Mouse (Mus musculus) hindbrain, embryonic 12.5 days (tissue): Measurements from ENCODE around the gene Gm973. TPM values are rescaled to one million over a fixed set of nuclear protein-coding genes. Genes with fewer than 3 reads are reported as not detected.

Experiments
- ATAC-seq: fragments of 200-750 bp; cut with Nextera tagmentation; 2 replicates; pipeline ENCODE4 v1.8.0; 2017; ENCODE audit warnings: moderate TSS enrichment; ENCODE audit not compliant: low FRiP score
- H3K27ac ChIP-seq: fragments of 300-500 bp; sonication (generic); 2 replicates; pipeline ENCODE4 v1.5.1; 2016; ENCODE audit warnings: mild to moderate bottlenecking
- H3K27me3 ChIP-seq: fragments of 300-500 bp; sonication (generic); 2 replicates; pipeline ENCODE4 v1.6.1; 2016; ENCODE audit warnings: mild to moderate bottlenecking
- H3K36me3 ChIP-seq: fragments of 300-500 bp; sonication (generic); 2 replicates; pipeline ENCODE4 v1.6.1; 2016; ENCODE audit warnings: mild to moderate bottlenecking
- H3K4me1 ChIP-seq: fragments of 300-500 bp; sonication (generic); 2 replicates; pipeline ENCODE4 v1.6.1; 2016
- H3K4me2 ChIP-seq: fragments of 300-500 bp; sonication (generic); replicated peaks from 2 replicates; pipeline ENCODE4 v1.6.1; 2016; ENCODE audit warnings: mild to moderate bottlenecking
- H3K4me3 ChIP-seq: fragments of 300-500 bp; sonication (generic); 2 replicates; pipeline ENCODE4 v1.5.1; 2016; ENCODE audit warnings: mild to moderate bottlenecking
- H3K9ac ChIP-seq: fragments of 300-500 bp; sonication (generic); 2 replicates; pipeline ENCODE4 v1.6.1; 2016; ENCODE audit warnings: mild to moderate bottlenecking, moderate library complexity
- H3K9me3 ChIP-seq: fragments of 300-500 bp; sonication (generic); replicated peaks from 2 replicates; pipeline ENCODE4 v1.6.1; 2016; ENCODE audit warnings: mild to moderate bottlenecking
- WGBS: fragments of 180-500 bp; shearing (Covaris S2); methylation state at CpG from one replicate; pipeline ENCODE4 v1.1.7; 2016; 5-methylcytosine and 5-hydroxymethylcytosine counted together
- polyA plus RNA-seq: library from polyadenylated mRNA; unstranded; fragments of >200 nt; fragmentation: Nextera tagmentation; extraction: Ambion mirVana; gene quantifications from 2 replicates; pipeline ENCODE4 v1.2.1, GENCODE M21; 2016

The Gm973 gene
- polyA plus RNA-seq, 1 experiment from 2014 or later = 6.0 TPM

DNA sequence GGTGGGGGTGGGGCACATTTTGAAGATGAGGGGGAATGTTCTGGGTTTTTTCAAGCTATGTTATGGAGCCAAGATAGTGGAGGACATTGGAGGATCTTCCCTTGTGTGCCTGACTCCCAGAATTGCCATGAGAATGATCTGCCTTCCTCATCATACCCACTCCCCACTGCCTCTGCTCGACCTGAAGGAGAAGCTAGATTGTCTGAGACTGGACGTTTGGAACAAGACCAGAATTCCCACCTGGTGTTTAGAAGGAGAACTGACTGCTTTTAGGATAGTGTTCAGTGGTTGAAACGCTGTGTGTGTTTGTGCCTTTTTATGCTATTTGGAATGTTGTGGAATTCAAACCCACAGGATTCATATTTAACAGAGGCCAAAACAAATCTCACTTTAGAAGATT lies 8.7 kb downstream of the Gm973 start:
- 0 out of 2 replicates have a peak overlapping the region, but pooled peaks have one; percentile 25 for H3K27ac ChIP-seq
- H3K4me1 ChIP-seq = peaks cover 21% of the 10 kb centered on the region
- H3K36me3 ChIP-seq = no peaks in the 10 kb centered on the region
- no peak overlapping the region for H3K4me3 ChIP-seq
- H3K27me3 ChIP-seq = no peaks in the 10 kb centered on the region
- no peak overlapping the region for H3K4me2 ChIP-seq
- no peak overlapping the region for H3K9ac ChIP-seq
- no peaks in the 10 kb centered on the region for H3K9me3 ChIP-seq
- no peak for ATAC-seq
- 54% methylated on average over 3 of the region's 3 CpGs for WGBS

DNA sequence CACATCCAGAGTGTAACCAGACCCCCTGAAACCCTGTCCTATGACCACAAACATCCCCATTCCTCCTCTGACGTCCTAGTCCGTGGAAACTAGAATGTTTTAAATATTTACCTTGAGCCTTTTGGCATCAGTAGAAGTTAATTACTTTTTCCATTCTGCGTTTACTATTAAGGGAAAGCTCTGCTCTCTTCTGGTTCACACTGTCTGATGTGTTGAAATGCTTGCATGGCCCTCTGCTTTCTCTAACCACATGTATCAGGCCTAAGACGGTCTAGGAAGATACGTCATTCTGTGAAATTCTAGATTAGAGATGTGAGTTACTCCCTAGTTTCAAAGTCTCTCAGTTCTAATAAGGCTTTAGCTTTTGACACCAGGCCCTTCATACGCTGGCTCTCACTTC lies 11.2 kb downstream of the Gm973 start:
- H3K36me3 ChIP-seq = no peaks in the 10 kb centered on the region

DNA sequence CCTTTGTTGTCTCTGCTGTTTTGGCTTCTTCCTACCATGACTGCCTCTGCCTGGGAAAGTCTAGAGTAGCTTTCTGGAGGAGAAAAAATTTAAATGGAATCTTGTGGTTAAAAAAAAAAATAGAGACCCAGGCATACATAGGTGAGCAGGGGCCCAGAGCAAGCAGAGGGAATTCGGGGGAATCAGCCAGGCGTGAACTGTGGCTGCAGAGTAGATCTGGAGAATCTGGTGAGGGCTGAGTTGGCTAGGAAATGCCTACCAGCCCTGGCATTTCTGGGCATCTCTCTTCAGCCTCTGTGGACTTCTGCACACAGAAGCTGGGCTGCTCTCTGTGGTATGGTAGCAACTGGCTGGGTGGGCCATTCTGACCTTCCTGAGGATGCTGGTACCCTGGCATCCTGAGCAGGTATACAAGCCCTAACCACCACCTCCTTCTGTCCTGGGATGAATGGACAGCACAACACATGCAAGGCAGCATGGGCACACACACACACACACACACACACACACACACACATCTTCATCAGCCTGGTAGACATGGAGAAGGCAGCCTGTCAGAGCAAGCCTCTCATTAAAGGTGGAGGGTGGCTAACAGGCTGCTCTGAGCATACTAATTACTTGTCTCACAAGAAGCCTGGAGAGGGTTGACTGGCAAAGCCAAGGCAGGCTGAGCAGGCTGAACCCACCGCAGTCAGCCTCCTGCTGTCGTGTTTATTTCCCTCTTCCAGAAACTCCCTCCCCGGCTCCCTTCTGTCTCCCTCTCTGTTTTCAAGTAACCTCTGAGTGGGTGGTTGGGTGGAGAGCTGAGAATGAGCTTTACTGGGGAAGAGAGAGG lies 19.1 kb downstream of the Gm973 start:
- Histone ChIP-seq H3K4me3 (no peak overlapping the region), H3K4me1 (peaks cover 16% of the 10 kb centered on the region), H3K9ac (no peak overlapping the region), H3K27me3 (no peaks in the 10 kb centered on the region), H3K27ac (peak overlapping the region; percentile 42), H3K4me2 (no peak overlapping the region), H3K36me3 (no peaks in the 10 kb centered on the region), H3K9me3 (no peaks in the 10 kb centered on the region)
- ATAC-seq = peak; percentile 88
- 19% methylated on average over 5 of the region's 5 CpGs for WGBS

More for the DNA sequence above, 11.2 kb downstream of the Gm973 start:
- no peak overlapping the region for H3K4me2 ChIP-seq
- H3K9ac ChIP-seq = no peak overlapping the region
- H3K4me1 ChIP-seq = peaks cover 11% of the 10 kb centered on the region
- H3K27ac ChIP-seq = no peak overlapping the region
- ATAC-seq = no peak
- 90% methylated on average over 6 of the region's 6 CpGs for WGBS
- no peaks in the 10 kb centered on the region for H3K27me3 ChIP-seq
- no peaks in the 10 kb centered on the region for H3K9me3 ChIP-seq
- H3K4me3 ChIP-seq = no peak overlapping the region

DNA sequence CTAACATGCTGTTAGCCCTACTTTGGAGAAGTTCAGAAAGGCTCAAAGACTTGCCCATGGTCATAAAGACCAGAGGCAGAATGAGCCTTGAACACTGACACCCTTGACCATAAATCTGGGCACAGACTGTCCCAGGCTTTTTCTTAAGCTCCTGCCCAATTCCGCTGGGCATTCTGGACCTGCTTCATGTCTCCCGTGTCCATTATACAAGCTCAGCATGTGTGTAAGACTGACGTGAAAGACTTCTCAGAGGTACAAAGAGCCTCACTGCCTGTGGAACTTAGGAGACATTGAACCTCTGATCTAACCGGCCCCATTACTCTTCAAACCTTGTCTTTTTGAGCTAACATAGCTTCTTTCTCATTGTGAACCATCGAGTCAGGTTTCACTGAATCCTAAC lies 22.3 kb downstream of the Gm973 start:
- H3K4me3 ChIP-seq = no peak overlapping the region
- H3K27me3 ChIP-seq = no peaks in the 10 kb centered on the region
- peaks cover 16% of the 10 kb centered on the region for H3K4me1 ChIP-seq
- no peak overlapping the region for H3K9ac ChIP-seq
- no peak for ATAC-seq
- 87% methylated on average over 5 of the region's 5 CpGs for WGBS
- no peak overlapping the region for H3K27ac ChIP-seq
- H3K9me3 ChIP-seq = no peaks in the 10 kb centered on the region
- H3K4me2 ChIP-seq = no peak overlapping the region
- no peaks in the 10 kb centered on the region for H3K36me3 ChIP-seq

DNA sequence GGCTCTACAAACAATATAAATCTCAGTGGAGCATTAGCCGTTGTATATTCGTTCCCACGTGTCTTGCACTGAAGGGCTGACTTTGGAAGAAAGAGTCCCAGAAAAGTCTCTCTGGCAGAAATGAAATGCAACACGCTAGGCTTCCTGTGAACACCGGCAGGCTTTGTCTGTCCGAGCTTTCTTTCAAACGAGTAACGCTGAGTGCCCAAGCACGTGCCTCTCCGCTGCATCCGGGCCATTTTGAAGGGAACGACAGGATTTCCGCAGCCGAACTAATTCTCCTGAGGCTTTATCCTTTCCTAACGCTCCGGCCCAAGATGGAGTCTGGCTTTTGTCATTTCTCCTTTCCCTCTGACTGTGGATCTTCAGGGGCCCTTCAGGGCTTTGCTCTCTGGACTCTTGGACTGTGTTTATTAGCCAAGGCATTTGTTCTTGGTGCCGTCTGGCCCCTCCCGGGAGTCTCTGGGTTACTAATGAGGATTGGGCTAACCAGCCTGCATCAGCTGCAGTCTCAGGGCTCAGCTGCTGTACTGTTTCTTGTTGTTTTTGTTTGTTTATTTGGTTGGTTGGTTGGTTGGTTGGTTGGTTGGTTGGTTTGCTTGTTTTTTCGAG lies 24.6 kb downstream of the Gm973 start:
- 66% methylated on average over 19 of the region's 19 CpGs for WGBS
- Histone ChIP-seq H3K27ac (no peak overlapping the region), H3K4me3 (no peak overlapping the region), H3K4me1 (peaks cover 7% of the 10 kb centered on the region), H3K9ac (no peak overlapping the region), H3K4me2 (no peak overlapping the region), H3K9me3 (no peaks in the 10 kb centered on the region), H3K36me3 (no peaks in the 10 kb centered on the region), H3K27me3 (no peaks in the 10 kb centered on the region)
- ATAC-seq = no peak

DNA sequence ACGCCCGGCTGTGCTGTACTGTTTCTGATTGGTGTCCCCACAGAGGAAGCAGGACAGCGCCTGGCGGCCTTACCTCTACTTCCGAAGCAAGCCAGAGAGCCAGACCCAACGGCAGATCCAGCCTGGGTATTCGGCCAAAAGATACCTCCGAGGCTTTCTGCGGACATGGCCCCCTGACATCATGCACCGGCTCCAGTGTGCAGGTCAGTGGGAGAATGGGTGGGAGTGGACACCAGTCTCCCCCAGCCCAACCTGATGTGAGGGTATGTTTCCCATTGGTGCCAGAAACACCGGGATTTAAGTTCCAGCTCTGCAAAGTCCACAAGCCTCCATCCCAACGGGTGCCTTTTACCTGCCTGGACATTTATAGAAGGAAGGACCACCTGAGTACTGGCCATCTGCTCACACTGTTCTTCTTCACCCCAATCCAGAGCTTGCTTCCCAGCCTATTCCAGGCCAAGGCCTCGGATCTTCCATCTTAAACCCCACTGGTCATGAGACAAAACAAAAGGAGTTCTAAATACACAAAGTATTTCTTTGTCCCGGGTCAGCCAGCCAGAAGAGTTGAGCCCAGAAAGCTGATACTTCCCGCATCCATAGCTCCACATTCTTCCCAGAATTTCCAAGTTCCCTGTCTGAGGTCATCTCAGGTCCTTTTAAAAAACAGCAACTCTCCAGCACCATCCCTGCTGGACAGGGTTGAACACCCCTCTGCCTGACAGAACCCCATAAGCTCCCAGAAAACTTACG lies 25.4 kb downstream of the Gm973 start:
- Histone ChIP-seq H3K36me3 (no peaks in the 10 kb centered on the region), H3K4me3 (no peak overlapping the region), H3K27me3 (no peaks in the 10 kb centered on the region), H3K4me2 (no peak overlapping the region), H3K4me1 (no peaks in the 10 kb centered on the region; the same call in 1 of the 2 replicates), H3K9ac (no peak overlapping the region), H3K9me3 (no peaks in the 10 kb centered on the region), H3K27ac (no peak overlapping the region)
- no peak for ATAC-seq
- whole genome bisulfite sequencing = 80% methylated on average over 16 of the region's 16 CpGs

DNA sequence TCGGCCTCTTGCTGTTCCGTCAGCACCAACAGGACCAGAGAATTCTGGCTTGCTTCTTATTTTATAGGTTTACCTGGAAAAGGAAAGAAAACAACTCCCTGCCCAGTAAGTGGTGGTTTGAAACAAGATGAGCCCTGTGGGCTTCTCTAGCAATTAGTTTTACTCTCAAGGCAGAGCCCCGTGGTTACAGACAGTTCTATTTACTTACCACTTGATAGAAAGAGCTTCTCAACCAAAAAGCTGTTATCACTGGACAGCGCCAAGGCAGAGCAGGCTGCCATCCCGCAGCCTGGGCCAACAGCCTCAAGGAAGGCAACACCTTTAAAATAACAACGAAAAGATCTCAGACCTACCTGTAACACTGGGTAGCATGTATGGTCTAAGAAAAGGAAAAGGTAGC lies 26.2 kb downstream of the Gm973 start:
- H3K4me1 ChIP-seq = no peaks in the 10 kb centered on the region
- no peak for ATAC-seq
- no peaks in the 10 kb centered on the region for H3K9me3 ChIP-seq
- H3K4me2 ChIP-seq = no peak overlapping the region
- H3K27ac ChIP-seq = no peak overlapping the region
- no peaks in the 10 kb centered on the region for H3K36me3 ChIP-seq
- H3K9ac ChIP-seq = no peak overlapping the region
- WGBS = 69% methylated on average over 6 of the region's 6 CpGs
- no peaks in the 10 kb centered on the region for H3K27me3 ChIP-seq
- no peak overlapping the region for H3K4me3 ChIP-seq

DNA sequence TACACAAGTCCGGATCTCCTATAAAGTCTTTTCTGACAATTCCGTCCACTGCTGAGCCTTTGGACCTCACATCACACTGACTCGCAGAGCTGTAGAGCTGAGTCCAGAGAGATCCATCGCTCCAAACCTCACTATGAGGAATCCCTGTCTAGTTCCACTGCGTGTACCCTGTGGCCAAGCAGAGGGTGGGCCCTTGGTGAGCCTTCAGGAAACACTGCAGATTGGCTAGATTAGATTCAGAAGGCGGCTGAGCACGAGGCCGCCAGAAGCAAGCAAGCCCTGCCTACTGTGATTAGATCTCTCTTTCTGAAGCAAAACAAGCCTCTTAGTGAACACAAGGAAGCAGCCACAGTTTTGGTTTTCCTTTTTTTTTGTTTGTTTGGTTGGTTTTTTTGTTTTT lies 27.8 kb downstream of the Gm973 start:
- peaks cover 5% of the 10 kb centered on the region for H3K4me1 ChIP-seq
- 81% methylated on average over 8 of the region's 8 CpGs for WGBS
- H3K4me3 ChIP-seq = no peak overlapping the region
- H3K9ac ChIP-seq = no peak overlapping the region
- no peaks in the 10 kb centered on the region for H3K27me3 ChIP-seq
- no peak overlapping the region for H3K4me2 ChIP-seq
- ATAC-seq = no peak
- no peaks in the 10 kb centered on the region for H3K36me3 ChIP-seq
- no peak overlapping the region for H3K27ac ChIP-seq
- H3K9me3 ChIP-seq = no peaks in the 10 kb centered on the region

DNA sequence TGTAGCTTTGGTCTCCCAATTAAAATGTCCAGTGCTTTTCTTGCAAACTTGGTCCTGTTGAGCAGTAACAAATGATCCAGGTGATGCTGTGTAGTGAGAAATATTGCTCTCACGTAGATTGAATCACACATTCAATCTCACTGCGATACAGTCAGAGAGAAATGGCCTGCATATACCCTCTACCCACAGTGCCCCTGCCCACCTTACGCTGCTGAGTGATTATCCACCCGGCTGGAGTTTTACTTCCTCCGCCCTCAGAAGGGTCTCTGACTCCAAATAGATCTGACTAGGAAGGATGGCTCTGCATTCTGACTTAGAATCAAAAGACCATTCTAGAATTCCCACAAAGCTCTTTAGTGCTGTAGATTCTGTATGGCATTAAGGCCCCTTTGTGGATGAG lies 32.4 kb downstream of the Gm973 start:
- WGBS = 69% methylated on average over 5 of the region's 5 CpGs
- Histone ChIP-seq H3K9me3 (no peaks in the 10 kb centered on the region), H3K27ac (0 out of 2 replicates have a peak overlapping the region, but pooled peaks have one; percentile 26), H3K4me3 (no peak overlapping the region), H3K9ac (no peak overlapping the region), H3K4me2 (no peak overlapping the region), H3K36me3 (no peaks in the 10 kb centered on the region), H3K27me3 (no peaks in the 10 kb centered on the region), H3K4me1 (peaks cover 17% of the 10 kb centered on the region)
- ATAC-seq = no peak

DNA sequence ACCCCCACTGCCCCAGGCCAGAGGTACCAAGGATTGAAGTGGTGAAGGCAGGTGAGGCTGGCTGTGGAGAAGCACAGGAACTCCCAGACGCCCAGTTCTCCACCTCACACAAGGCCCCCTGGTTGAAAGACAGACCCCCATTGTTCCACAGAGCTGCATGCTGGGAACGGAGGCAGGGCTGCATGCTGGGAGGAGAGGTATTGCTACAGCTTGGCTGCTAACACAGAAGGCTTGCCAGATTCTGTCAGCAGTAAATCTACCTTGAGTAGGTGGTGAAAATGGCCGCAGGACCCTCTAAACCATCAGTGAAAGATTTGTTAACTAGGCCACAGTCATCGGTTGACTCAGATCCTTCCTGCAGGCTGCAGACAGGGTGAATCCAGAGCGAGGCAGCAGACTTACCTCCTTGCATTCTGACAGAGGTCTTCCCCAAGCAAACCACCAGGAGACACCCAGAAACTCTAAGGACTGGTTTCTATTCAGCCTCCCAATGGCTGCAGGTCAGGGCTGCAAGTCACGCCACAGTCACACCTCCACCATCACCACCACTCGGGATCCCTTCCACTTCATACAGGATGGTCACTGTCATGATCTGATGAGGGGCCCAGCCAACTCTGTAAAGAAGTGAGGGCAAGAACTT lies 33.1 kb downstream of the Gm973 start:
- Histone ChIP-seq H3K4me1 (peaks cover 22% of the 10 kb centered on the region), H3K4me2 (no peak overlapping the region), H3K4me3 (no peak overlapping the region), H3K27me3 (no peaks in the 10 kb centered on the region), H3K9me3 (no peaks in the 10 kb centered on the region), H3K36me3 (no peaks in the 10 kb centered on the region), H3K9ac (no peak overlapping the region), H3K27ac (0 out of 2 replicates have a peak overlapping the region, but pooled peaks have one; percentile 26)
- WGBS = 59% methylated on average over 7 of the region's 7 CpGs
- ATAC-seq = 0 out of 2 replicates have a peak, but pooled peaks have one; percentile 32

DNA sequence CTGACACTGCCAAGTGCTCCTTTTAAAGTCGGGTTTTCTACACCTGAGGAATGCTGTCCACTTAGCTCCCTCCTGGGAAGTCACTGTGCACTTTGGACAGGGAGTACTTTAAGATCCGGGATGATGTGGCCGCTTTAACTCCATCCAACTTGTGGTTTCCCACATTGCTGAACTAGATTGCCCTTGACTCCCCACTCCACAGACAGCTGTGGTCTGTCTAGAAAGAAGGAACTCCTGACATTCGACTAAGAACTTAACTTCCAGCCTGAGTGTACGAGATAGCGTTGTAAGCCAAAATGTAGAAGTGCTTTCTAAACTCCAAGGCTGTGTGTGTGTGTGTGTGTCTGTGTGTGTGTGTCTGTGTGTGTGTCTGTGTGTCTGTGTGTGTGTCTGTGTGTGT lies 34.2 kb downstream of the Gm973 start:
- H3K27ac ChIP-seq = no peak overlapping the region
- no peak for ATAC-seq
- H3K4me1 ChIP-seq = peaks cover 22% of the 10 kb centered on the region
- WGBS = 81% methylated on average over 6 of the region's 6 CpGs
- H3K9ac ChIP-seq = no peak overlapping the region
- H3K4me2 ChIP-seq = no peak overlapping the region
- H3K27me3 ChIP-seq = no peaks in the 10 kb centered on the region
- H3K4me3 ChIP-seq = no peak overlapping the region
- H3K9me3 ChIP-seq = no peaks in the 10 kb centered on the region
- H3K36me3 ChIP-seq = no peaks in the 10 kb centered on the region

DNA sequence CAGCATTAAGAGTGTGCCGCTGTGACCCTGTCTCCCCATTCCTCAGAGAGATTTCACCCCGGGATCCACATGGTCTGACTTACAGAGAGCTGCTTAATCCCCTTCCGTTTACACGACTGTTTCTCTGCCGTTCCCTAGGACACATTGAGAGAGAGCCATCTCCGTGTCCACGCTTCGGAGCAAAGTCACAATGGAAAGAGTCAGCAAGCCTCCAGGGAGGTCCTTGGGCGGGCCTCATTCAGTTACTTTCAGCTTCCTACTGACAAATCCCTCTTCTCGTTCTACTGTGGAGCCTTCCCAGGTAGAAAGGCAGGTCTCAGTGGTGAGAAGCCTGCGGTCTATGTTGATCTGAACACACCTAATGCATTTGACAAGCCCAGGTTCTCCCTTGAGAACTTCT lies 34.9 kb downstream of the Gm973 start:
- H3K9me3 ChIP-seq = no peaks in the 10 kb centered on the region
- no peak for ATAC-seq
- no peaks in the 10 kb centered on the region for H3K36me3 ChIP-seq
- H3K27me3 ChIP-seq = no peaks in the 10 kb centered on the region
- no peak overlapping the region for H3K4me3 ChIP-seq
- H3K27ac ChIP-seq = no peak overlapping the region
- H3K4me1 ChIP-seq = peaks cover 22% of the 10 kb centered on the region
- H3K9ac ChIP-seq = no peak overlapping the region
- WGBS = 71% methylated on average over 11 of the region's 11 CpGs
- H3K4me2 ChIP-seq = no peak overlapping the region
